Mouse (Mus musculus) hindbrain, embryonic 16.5 days (tissue): ENCODE measurements around the gene Cemip2. TPM values are rescaled to one million over a fixed set of nuclear protein-coding genes. Genes with fewer than 3 reads are reported as not detected.
"Not testable (repeated sequence)": the region's sequence is repeated elsewhere in the genome, so short reads cannot be mapped to it uniquely, and the experiment has no call there.

Source experiments
- ATAC-seq: fragments of 200-750 bp; cut with Nextera tagmentation; 2 replicates; pipeline ENCODE4 v1.8.0; 2017; ENCODE audit warnings: moderate TSS enrichment, moderate library complexity
- H3K27ac ChIP-seq: fragments of 300-500 bp; sonication (generic); 2 replicates; pipeline ENCODE4 v1.5.1; 2014; ENCODE audit warnings: low read depth, mild to moderate bottlenecking, control low read depth, low read length, moderate library complexity
- H3K27me3 ChIP-seq: fragments of 300-500 bp; sonication (generic); replicated peaks from 2 replicates; pipeline ENCODE4 v1.6.1; 2014; ENCODE audit warnings: low read length; ENCODE audit not compliant: control insufficient read depth, insufficient read depth
- H3K36me3 ChIP-seq: fragments of 300-500 bp; sonication (generic); 2 replicates; pipeline ENCODE4 v1.6.1; 2014; ENCODE audit warnings: mild to moderate bottlenecking, low read length, moderate library complexity, mixed read lengths; ENCODE audit not compliant: control insufficient read depth, insufficient read depth
- H3K4me1 ChIP-seq: fragments of 300-500 bp; sonication (generic); 2 replicates; pipeline ENCODE4 v1.6.1; 2014; ENCODE audit warnings: low read depth, low read length; ENCODE audit not compliant: control insufficient read depth, insufficient read depth
- H3K4me2 ChIP-seq: fragments of 300-500 bp; sonication (generic); 2 replicates; pipeline ENCODE4 v1.6.1; 2014; ENCODE audit warnings: mild to moderate bottlenecking, low read length, control low read depth, moderate library complexity
- H3K4me3 ChIP-seq: fragments of 300-500 bp; sonication (generic); 2 replicates; pipeline ENCODE4 v1.5.1; 2014; ENCODE audit warnings: mild to moderate bottlenecking, low read length, control low read depth, moderate library complexity
- H3K9ac ChIP-seq: fragments of 300-500 bp; sonication (generic); 2 replicates; pipeline ENCODE4 v1.6.1; 2014; ENCODE audit warnings: low read depth, mild to moderate bottlenecking, control low read depth, low read length, moderate library complexity
- H3K9me3 ChIP-seq: fragments of 300-500 bp; sonication (generic); 2 replicates; pipeline ENCODE4 v1.6.1; 2014; ENCODE audit warnings: mild to moderate bottlenecking, low read length, moderate library complexity; ENCODE audit not compliant: control insufficient read depth
- WGBS: fragments of 180-500 bp; shearing (Covaris S2); extraction: QIAGEN DNeasy Blood & Tissue Kit; methylation state at CpG from one replicate; pipeline ENCODE4 v1.1.7; 2014; 5-methylcytosine and 5-hydroxymethylcytosine counted together
- polyA plus RNA-seq: library from polyadenylated mRNA; unstranded; fragments of >200 nt; fragmentation: Nextera tagmentation; extraction: Ambion mirVana; gene quantifications from 2 replicates; pipeline ENCODE4 v1.2.1, GENCODE M21; 2015

The Cemip2 gene
- polyA plus RNA-seq, 1 experiment from 2014 or later = 15.4 TPM

GRCm38 (mm10) chr19:21866756-21867155 is 88.6 kb downstream of the Cemip2 start:
- H3K4me1 ChIP-seq, ATAC-seq, H3K4me3 ChIP-seq, H3K27me3 ChIP-seq, H3K27ac ChIP-seq, H3K4me2 ChIP-seq, H3K36me3 ChIP-seq, H3K9ac ChIP-seq, H3K9me3 ChIP-seq: not testable (repeated sequence)
- 91% methylated on average over 4 of the region's 4 CpGs for WGBS

GRCm38 (mm10) chr19:21868471-21868870 is 90.3 kb downstream of the Cemip2 start:
- WGBS = 92% methylated on average over 2 of the region's 2 CpGs
- Histone ChIP-seq H3K4me1 (no peaks in the 10 kb centered on the region), H3K4me3 (no peak overlapping the region), H3K27me3 (no peaks in the 10 kb centered on the region), H3K27ac (no peak overlapping the region), H3K9ac (no peak overlapping the region), H3K9me3 (no peaks in the 10 kb centered on the region), H3K36me3 (no peaks in the 10 kb centered on the region), H3K4me2 (no peak overlapping the region)
- ATAC-seq = no peak

GRCm38 (mm10) chr19:21882110-21882940 is 104.2 kb downstream of the Cemip2 start:
- no peak overlapping the region for H3K4me3 ChIP-seq
- 0 out of 2 replicates have a peak, but pooled peaks cover 3% of the 10 kb centered on the region for H3K4me1 ChIP-seq
- ATAC-seq = no peak
- H3K27me3 ChIP-seq = no peaks in the 10 kb centered on the region
- WGBS = 8% methylated on average over 8 of the region's 8 CpGs
- H3K36me3 ChIP-seq = no peaks in the 10 kb centered on the region
- no peak overlapping the region for H3K9ac ChIP-seq
- H3K27ac ChIP-seq = no peak overlapping the region
- no peaks in the 10 kb centered on the region for H3K9me3 ChIP-seq
- H3K4me2 ChIP-seq = peak overlapping the region; percentile 4; the same call in 1 of the 2 replicates

GRCm38 (mm10) chr19:21883053-21883452 is 104.9 kb downstream of the Cemip2 start:
- H3K27me3 ChIP-seq = no peaks in the 10 kb centered on the region
- no peak overlapping the region for H3K9ac ChIP-seq
- 82% methylated on average over 3 of the region's 3 CpGs for WGBS
- H3K4me3 ChIP-seq = no peak overlapping the region
- H3K9me3 ChIP-seq = no peaks in the 10 kb centered on the region
- H3K4me1 ChIP-seq = 0 out of 2 replicates have a peak, but pooled peaks cover 3% of the 10 kb centered on the region
- H3K27ac ChIP-seq = no peak overlapping the region
- ATAC-seq = no peak
- H3K4me2 ChIP-seq = no peak overlapping the region
- no peaks in the 10 kb centered on the region for H3K36me3 ChIP-seq

GRCm38 (mm10) chr19:21883922-21884321 is 105.8 kb downstream of the Cemip2 start:
- no peak overlapping the region for H3K4me2 ChIP-seq
- H3K27me3 ChIP-seq = no peaks in the 10 kb centered on the region
- no peaks in the 10 kb centered on the region for H3K9me3 ChIP-seq
- H3K9ac ChIP-seq = no peak overlapping the region
- H3K36me3 ChIP-seq = no peaks in the 10 kb centered on the region
- no peak overlapping the region for H3K4me3 ChIP-seq
- 75% methylated on average over 2 of the region's 2 CpGs for whole genome bisulfite sequencing
- 0 out of 2 replicates have a peak, but pooled peaks cover 3% of the 10 kb centered on the region for H3K4me1 ChIP-seq
- no peak overlapping the region for H3K27ac ChIP-seq
- ATAC-seq = peak; percentile 48

- H3K9ac ChIP-seq = no peak overlapping the region
- H3K4me2 ChIP-seq = no peak overlapping the region
- no peak overlapping the region for H3K4me3 ChIP-seq
- ATAC-seq = peak; percentile 94
- WGBS = 18% methylated on average over 4 of the region's 4 CpGs
- H3K27me3 ChIP-seq = no peaks in the 10 kb centered on the region
- H3K9me3 ChIP-seq = no peaks in the 10 kb centered on the region
- H3K4me1 ChIP-seq = 0 out of 2 replicates have a peak, but pooled peaks cover 3% of the 10 kb centered on the region
- no peak overlapping the region for H3K27ac ChIP-seq
- H3K36me3 ChIP-seq = no peaks in the 10 kb centered on the region
Measured at GRCm38 (mm10) chr19:21884385-21884784, 106.2 kb downstream of the Cemip2 start.

GRCm38 (mm10) chr19:21886166-21886657 is 108.1 kb downstream of the Cemip2 start:
- H3K27me3 ChIP-seq = no peaks in the 10 kb centered on the region
- no peaks in the 10 kb centered on the region for H3K9me3 ChIP-seq
- 80% methylated on average over 4 of the region's 4 CpGs for WGBS
- H3K36me3 ChIP-seq = no peaks in the 10 kb centered on the region
- H3K4me2 ChIP-seq = no peak overlapping the region
- H3K9ac ChIP-seq = no peak overlapping the region
- H3K4me3 ChIP-seq = no peak overlapping the region
- H3K27ac ChIP-seq = no peak overlapping the region
- 0 out of 2 replicates have a peak, but pooled peaks cover 3% of the 10 kb centered on the region for H3K4me1 ChIP-seq
- ATAC-seq = no peak

- Histone ChIP-seq H3K9ac (no peak overlapping the region), H3K4me1 (no peaks in the 10 kb centered on the region), H3K36me3 (no peaks in the 10 kb centered on the region), H3K27me3 (no peaks in the 10 kb centered on the region), H3K4me3 (no peak overlapping the region), H3K4me2 (no peak overlapping the region), H3K9me3 (no peaks in the 10 kb centered on the region), H3K27ac (no peak overlapping the region)
- WGBS = 85% methylated on average over 2 of the region's 2 CpGs
- no peak for ATAC-seq
Measured at GRCm38 (mm10) chr19:21890699-21891098, 112.6 kb downstream of the Cemip2 start.

- WGBS = 86% methylated on average over 3 of the region's 3 CpGs
- H3K4me2 ChIP-seq = no peak overlapping the region
- H3K36me3 ChIP-seq = no peaks in the 10 kb centered on the region
- no peaks in the 10 kb centered on the region for H3K27me3 ChIP-seq
- H3K9ac ChIP-seq = no peak overlapping the region
- ATAC-seq = no peak
- no peak overlapping the region for H3K27ac ChIP-seq
- H3K4me1 ChIP-seq = no peaks in the 10 kb centered on the region
- H3K4me3 ChIP-seq = no peak overlapping the region
- H3K9me3 ChIP-seq = no peaks in the 10 kb centered on the region
Measured at GRCm38 (mm10) chr19:21894792-21895191, 116.7 kb downstream of the Cemip2 start.
